Mouse (Mus musculus): Measurements from ENCODE around the gene Nod2. TPM values are rescaled to one million over a fixed set of nuclear protein-coding genes. Genes with fewer than 3 reads are reported as not detected.

The Nod2 gene
- polyA plus RNA-seq, 1 experiment from 2014 or later: 0.17 TPM

DNA sequence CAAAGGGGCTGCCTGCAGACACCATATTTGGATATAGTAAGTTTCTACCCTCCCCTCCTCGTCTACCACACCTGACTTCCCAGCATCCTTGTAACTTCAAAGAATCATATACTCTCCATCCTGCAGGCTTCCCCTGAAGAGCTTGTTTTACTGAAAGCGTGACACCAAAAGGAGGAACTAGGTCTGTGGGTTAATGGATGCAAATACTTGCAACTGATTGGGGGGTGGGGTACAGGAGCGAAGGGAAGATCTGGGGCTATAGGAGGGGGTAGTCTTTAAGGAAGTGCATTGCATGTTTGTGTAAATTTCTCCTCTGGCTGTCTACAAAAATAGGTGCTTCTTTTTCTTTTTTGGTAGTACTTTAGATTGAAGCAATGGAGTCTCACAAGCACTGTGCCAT lies 20.7 kb upstream of the Nod2 start:
- Histone ChIP-seq H3K4me2 (ENCODE audit: low read depth, low read length) (no peak overlapping the region), H3K4me1 (ENCODE audit: control insufficient read depth, insufficient read depth, low read length) (no peaks in the 10 kb centered on the region; the same call in 1 of the 2 replicates), H3K4me3 (ENCODE audit: low read depth, low read length) (no peak overlapping the region), H3K36me3 (replicated peaks; ENCODE audit: control insufficient read depth, insufficient read depth, low read depth, low read length) (no peaks in the 10 kb centered on the region), H3K9me3 (replicated peaks; ENCODE audit: control insufficient read depth, low read length) (no peaks in the 10 kb centered on the region), H3K27ac (replicated peaks; ENCODE audit: low read depth, low read length) (no peak overlapping the region), H3K27me3 (ENCODE audit: control insufficient read depth, insufficient read depth, low read length) (peaks cover 4% of the 10 kb centered on the region), H3K9ac (replicated peaks; ENCODE audit: low read length) (no peak overlapping the region)
- ATAC-seq (replicated peaks; ENCODE audit: insufficient number of reproducible peaks, low FRiP score, low TSS enrichment, low read depth): no peak
- no peak for DNase-seq (ENCODE audit: low spot score)
- WGBS: 67% methylated on average over 3 of the region's 3 CpGs

- Histone ChIP-seq H3K27ac (replicated peaks; ENCODE audit: low read depth, low read length) (no peak overlapping the region), H3K4me2 (ENCODE audit: low read depth, low read length) (peak overlapping the region; percentile 96), H3K4me1 (ENCODE audit: control insufficient read depth, insufficient read depth, low read length) (no peaks in the 10 kb centered on the region; the same call in 1 of the 2 replicates), H3K9me3 (replicated peaks; ENCODE audit: control insufficient read depth, low read length) (no peaks in the 10 kb centered on the region), H3K36me3 (replicated peaks; ENCODE audit: control insufficient read depth, insufficient read depth, low read depth, low read length) (no peaks in the 10 kb centered on the region), H3K4me3 (ENCODE audit: low read depth, low read length) (peak overlapping the region; percentile 55), H3K27me3 (ENCODE audit: control insufficient read depth, insufficient read depth, low read length) (peaks cover 4% of the 10 kb centered on the region), H3K9ac (replicated peaks; ENCODE audit: low read length) (peak overlapping the region; percentile 71)
- ATAC-seq (replicated peaks; ENCODE audit: insufficient number of reproducible peaks, low FRiP score, low TSS enrichment, low read depth) (peak; percentile 42), DNase-seq (ENCODE audit: low spot score) (no peak)
- WGBS: 12% methylated on average over 19 of the region's 19 CpGs
Measured at GRCm38 (mm10) chr8:88626940-88627264, 20.2 kb upstream of the Nod2 start.

- WGBS: under 1% methylated on average over 101 of the region's 105 CpGs
- Histone ChIP-seq H3K9me3 (replicated peaks; ENCODE audit: control insufficient read depth, low read length) (no peaks in the 10 kb centered on the region), H3K4me2 (ENCODE audit: low read depth, low read length) (peak overlapping the region; percentile 96), H3K4me3 (ENCODE audit: low read depth, low read length) (peak overlapping the region; percentile 55), H3K27ac (replicated peaks; ENCODE audit: low read depth, low read length) (0 out of 2 replicates have a peak overlapping the region, but pooled peaks have one; percentile 35), H3K4me1 (ENCODE audit: control insufficient read depth, insufficient read depth, low read length) (no peaks in the 10 kb centered on the region; the same call in 1 of the 2 replicates), H3K9ac (replicated peaks; ENCODE audit: low read length) (peak overlapping the region; percentile 71), H3K36me3 (replicated peaks; ENCODE audit: control insufficient read depth, insufficient read depth, low read depth, low read length) (no peaks in the 10 kb centered on the region), H3K27me3 (ENCODE audit: control insufficient read depth, insufficient read depth, low read length) (peaks cover 4% of the 10 kb centered on the region)
- DNase-seq (ENCODE audit: low spot score): peak; percentile 92
- ATAC-seq (replicated peaks; ENCODE audit: insufficient number of reproducible peaks, low FRiP score, low TSS enrichment, low read depth): peak; percentile 74
Measured at GRCm38 (mm10) chr8:88627265-88627991, 19.7 kb upstream of the Nod2 start.

- ATAC-seq (replicated peaks; ENCODE audit: insufficient number of reproducible peaks, low FRiP score, low TSS enrichment, low read depth) (0 out of 2 replicates have a peak, but pooled peaks have one; percentile 14), DNase-seq (ENCODE audit: low spot score) (peak; percentile 50)
- 60% methylated on average over 14 of the region's 14 CpGs for WGBS
- H3K27me3 ChIP-seq (ENCODE audit: control insufficient read depth, insufficient read depth, low read length): peaks cover 4% of the 10 kb centered on the region
- peak overlapping the region; percentile 96 for H3K4me2 ChIP-seq (ENCODE audit: low read depth, low read length)
- H3K4me3 ChIP-seq (ENCODE audit: low read depth, low read length): peak overlapping the region; percentile 55
- H3K27ac ChIP-seq (replicated peaks; ENCODE audit: low read depth, low read length): no peak overlapping the region
- no peaks in the 10 kb centered on the region for H3K36me3 ChIP-seq (replicated peaks; ENCODE audit: control insufficient read depth, insufficient read depth, low read depth, low read length)
- H3K4me1 ChIP-seq (ENCODE audit: control insufficient read depth, insufficient read depth, low read length): no peaks in the 10 kb centered on the region; the same call in 1 of the 2 replicates
- no peaks in the 10 kb centered on the region for H3K9me3 ChIP-seq (replicated peaks; ENCODE audit: control insufficient read depth, low read length)
- peak overlapping the region; percentile 71 for H3K9ac ChIP-seq (replicated peaks; ENCODE audit: low read length)
Measured at GRCm38 (mm10) chr8:88628001-88628774, 18.9 kb upstream of the Nod2 start.

GRCm38 (mm10) chr8:88630225-88630624 lies 16.9 kb upstream of the Nod2 start:
- no peak for ATAC-seq (replicated peaks; ENCODE audit: insufficient number of reproducible peaks, low FRiP score, low TSS enrichment, low read depth)
- no peaks in the 10 kb centered on the region; the same call in 1 of the 2 replicates for H3K4me1 ChIP-seq (ENCODE audit: control insufficient read depth, insufficient read depth, low read length)
- no peak for DNase-seq (ENCODE audit: low spot score)

GRCm38 (mm10) chr8:88631081-88631480 lies 16.0 kb upstream of the Nod2 start:
- H3K4me3 ChIP-seq (ENCODE audit: low read depth, low read length): no peak overlapping the region
- ATAC-seq (replicated peaks; ENCODE audit: insufficient number of reproducible peaks, low FRiP score, low TSS enrichment, low read depth) (no peak), DNase-seq (ENCODE audit: low spot score) (peak; percentile 21)
- no peak overlapping the region for H3K27ac ChIP-seq (replicated peaks; ENCODE audit: low read depth, low read length)
- H3K4me1 ChIP-seq (ENCODE audit: control insufficient read depth, insufficient read depth, low read length): no peaks in the 10 kb centered on the region; the same call in 1 of the 2 replicates
- no peaks in the 10 kb centered on the region for H3K9me3 ChIP-seq (replicated peaks; ENCODE audit: control insufficient read depth, low read length)
- no peaks in the 10 kb centered on the region for H3K36me3 ChIP-seq (replicated peaks; ENCODE audit: control insufficient read depth, insufficient read depth, low read depth, low read length)
- peaks cover 4% of the 10 kb centered on the region for H3K27me3 ChIP-seq (ENCODE audit: control insufficient read depth, insufficient read depth, low read length)
- H3K9ac ChIP-seq (replicated peaks; ENCODE audit: low read length): no peak overlapping the region
- no peak overlapping the region for H3K4me2 ChIP-seq (ENCODE audit: low read depth, low read length)

More at GRCm38 (mm10) chr8:88630225-88630624, 16.9 kb upstream of the Nod2 start:
- WGBS: 78% methylated on average over 4 of the region's 4 CpGs
- Histone ChIP-seq H3K4me3 (ENCODE audit: low read depth, low read length) (no peak overlapping the region), H3K36me3 (replicated peaks; ENCODE audit: control insufficient read depth, insufficient read depth, low read depth, low read length) (no peaks in the 10 kb centered on the region), H3K9ac (replicated peaks; ENCODE audit: low read length) (no peak overlapping the region), H3K9me3 (replicated peaks; ENCODE audit: control insufficient read depth, low read length) (no peaks in the 10 kb centered on the region), H3K27ac (replicated peaks; ENCODE audit: low read depth, low read length) (no peak overlapping the region), H3K27me3 (ENCODE audit: control insufficient read depth, insufficient read depth, low read length) (peaks cover 4% of the 10 kb centered on the region), H3K4me2 (ENCODE audit: low read depth, low read length) (no peak overlapping the region)

- Histone ChIP-seq H3K9ac (replicated peaks; ENCODE audit: low read length) (no peak overlapping the region), H3K27ac (replicated peaks; ENCODE audit: low read depth, low read length) (no peak overlapping the region), H3K4me2 (ENCODE audit: low read depth, low read length) (no peak overlapping the region), H3K27me3 (ENCODE audit: control insufficient read depth, insufficient read depth, low read length) (no peaks in the 10 kb centered on the region), H3K4me1 (ENCODE audit: control insufficient read depth, insufficient read depth, low read length) (no peaks in the 10 kb centered on the region), H3K36me3 (replicated peaks; ENCODE audit: control insufficient read depth, insufficient read depth, low read depth, low read length) (no peaks in the 10 kb centered on the region), H3K4me3 (ENCODE audit: low read depth, low read length) (no peak overlapping the region), H3K9me3 (replicated peaks; ENCODE audit: control insufficient read depth, low read length) (no peaks in the 10 kb centered on the region)
- 81% methylated on average over 7 of the region's 7 CpGs for WGBS
- DNase-seq (ENCODE audit: low spot score) (no peak), ATAC-seq (replicated peaks; ENCODE audit: insufficient number of reproducible peaks, low FRiP score, low TSS enrichment, low read depth) (no peak)
Measured at GRCm38 (mm10) chr8:88633343-88633765, 13.8 kb upstream of the Nod2 start.

All from embryonic facial prominence, embryonic 11.5 days (tissue).